Mouse (Mus musculus) stomach, postnatal 0 days (tissue): ENCODE results near the gene Tcstv3. TPM values are rescaled to one million over a fixed set of nuclear protein-coding genes. Genes with fewer than 3 reads are reported as not detected.
"Not testable (repeated sequence)": the region's sequence is repeated elsewhere in the genome, so short reads cannot be mapped to it uniquely, and the experiment has no call there.

Source experiments
- ATAC-seq: fragments of 200-750 bp; cut with Nextera tagmentation; 2 replicates; pipeline ENCODE4 v1.8.0; 2017; ENCODE audit not compliant: low FRiP score, low TSS enrichment
- DNase-seq: peaks from one replicate; pipeline ENCODE4 v3.0.0-alpha.2; 2016; ENCODE audit warnings: low spot score
- H3K27ac ChIP-seq: fragments of 300-500 bp; sonication (generic); replicated peaks from 2 replicates; pipeline ENCODE4 v1.5.1; 2014; ENCODE audit warnings: mild to moderate bottlenecking, control low read depth
- H3K27me3 ChIP-seq: fragments of 300-500 bp; sonication (generic); 2 replicates; pipeline ENCODE4 v1.6.1; 2014; ENCODE audit warnings: low read length; ENCODE audit not compliant: control insufficient read depth, insufficient read depth
- H3K36me3 ChIP-seq: fragments of 300-500 bp; sonication (generic); 2 replicates; pipeline ENCODE4 v1.6.1; 2014; ENCODE audit warnings: low read length, mixed read lengths; ENCODE audit not compliant: control insufficient read depth, insufficient read depth
- H3K4me1 ChIP-seq: fragments of 300-500 bp; sonication (generic); replicated peaks from 2 replicates; pipeline ENCODE4 v1.6.1; 2014; ENCODE audit warnings: antibody characterized with exemption; ENCODE audit not compliant: control insufficient read depth, insufficient read depth
- H3K4me2 ChIP-seq: fragments of 300-500 bp; sonication (generic); replicated peaks from 2 replicates; pipeline ENCODE4 v1.6.1; 2014; ENCODE audit warnings: low read depth, mild to moderate bottlenecking, control low read depth, moderate library complexity
- H3K4me3 ChIP-seq: fragments of 300-500 bp; sonication (generic); 2 replicates; pipeline ENCODE4 v1.5.1; 2014; ENCODE audit warnings: low read depth, low read length, control low read depth
- H3K9ac ChIP-seq: fragments of 300-500 bp; sonication (generic); 2 replicates; pipeline ENCODE4 v1.6.1; 2014; ENCODE audit warnings: mild to moderate bottlenecking, low read length, control low read depth, mixed read lengths
- H3K9me3 ChIP-seq: fragments of 300-500 bp; sonication (generic); 2 replicates; pipeline ENCODE4 v1.6.1; 2016; ENCODE audit warnings: low read length; ENCODE audit not compliant: control insufficient read depth
- CTCF ChIP-seq: IDR thresholded peaks from 2 replicates; pipeline ENCODE4 v1.5.1; 2016; ENCODE audit warnings: antibody characterized with exemption, low read depth, mild to moderate bottlenecking, moderate library complexity
- EP300 ChIP-seq: optimal IDR thresholded peaks from 2 replicates; pipeline ENCODE3; 2016; ENCODE audit warnings: antibody characterized with exemption
- WGBS: fragments of 180-500 bp; shearing (Covaris S2); extraction: QIAGEN DNeasy Blood & Tissue Kit; methylation state at CpG from one replicate; pipeline ENCODE4 v1.1.7; 2014; 5-methylcytosine and 5-hydroxymethylcytosine counted together
- polyA plus RNA-seq: library from polyadenylated mRNA; unstranded; fragments of >200 nt; fragmentation: Nextera tagmentation; extraction: Ambion mirVana; gene quantifications from 2 replicates; pipeline ENCODE4 v1.2.1, GENCODE M21; 2015

Gene Tcstv3
- not detected in 2 replicates for polyA plus RNA-seq

DNA sequence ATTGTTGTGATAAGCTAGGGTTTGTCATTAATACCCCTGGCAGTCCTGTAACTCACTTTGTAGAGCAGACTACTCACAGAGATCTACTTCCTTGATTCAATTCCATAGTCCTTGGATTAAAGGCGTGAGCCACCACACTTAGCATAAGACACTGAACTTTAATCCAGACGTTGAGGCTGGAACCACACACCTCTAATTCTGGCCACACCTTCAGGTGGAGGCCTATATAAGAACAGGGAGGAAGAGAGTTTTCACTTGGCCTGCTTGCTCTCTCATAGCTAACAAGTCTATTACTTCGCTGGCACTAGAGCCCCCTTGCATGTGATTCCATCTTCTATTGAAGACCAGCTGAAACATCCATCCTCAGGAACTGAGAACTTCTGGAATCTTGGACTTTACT is at the start of gene Tcstv3:
Gene Tcstv3, plus strand, starts transcription at position 301 of the 400 bp plus-strand sequence.
- H3K9ac ChIP-seq, H3K36me3 ChIP-seq, ATAC-seq, DNase-seq, H3K9me3 ChIP-seq, H3K4me2 ChIP-seq, H3K4me3 ChIP-seq, H3K27ac ChIP-seq, H3K27me3 ChIP-seq, H3K4me1 ChIP-seq: not testable (repeated sequence)
- 61% methylated on average over 3 of the region's 3 CpGs for WGBS

DNA sequence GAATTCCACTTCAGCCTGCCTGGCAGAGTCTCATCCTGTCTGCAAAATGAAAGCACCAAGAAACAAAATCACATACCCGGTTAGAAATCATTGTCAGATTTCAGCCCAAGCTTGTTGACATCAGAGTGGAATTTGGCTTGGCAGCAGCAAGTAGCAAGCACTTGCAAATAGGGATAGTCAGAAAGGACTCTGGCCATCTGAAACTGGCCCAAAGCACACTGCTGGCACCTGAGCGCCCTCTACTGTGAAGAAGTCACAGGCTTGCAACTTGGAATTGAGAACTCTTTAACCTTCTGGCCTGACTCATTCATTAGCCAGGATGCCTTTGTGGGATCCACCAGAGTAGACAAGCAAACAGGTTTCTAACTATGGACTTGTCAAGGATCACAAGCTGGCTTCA is 38.8 kb upstream of the Tcstv3 start:
- H3K27ac ChIP-seq, ATAC-seq, H3K4me2 ChIP-seq, H3K9ac ChIP-seq, H3K4me3 ChIP-seq, H3K4me1 ChIP-seq, H3K36me3 ChIP-seq, H3K27me3 ChIP-seq, DNase-seq, H3K9me3 ChIP-seq: not testable (repeated sequence)
- WGBS = 31% methylated on average over 1 of the region's 2 CpGs

DNA sequence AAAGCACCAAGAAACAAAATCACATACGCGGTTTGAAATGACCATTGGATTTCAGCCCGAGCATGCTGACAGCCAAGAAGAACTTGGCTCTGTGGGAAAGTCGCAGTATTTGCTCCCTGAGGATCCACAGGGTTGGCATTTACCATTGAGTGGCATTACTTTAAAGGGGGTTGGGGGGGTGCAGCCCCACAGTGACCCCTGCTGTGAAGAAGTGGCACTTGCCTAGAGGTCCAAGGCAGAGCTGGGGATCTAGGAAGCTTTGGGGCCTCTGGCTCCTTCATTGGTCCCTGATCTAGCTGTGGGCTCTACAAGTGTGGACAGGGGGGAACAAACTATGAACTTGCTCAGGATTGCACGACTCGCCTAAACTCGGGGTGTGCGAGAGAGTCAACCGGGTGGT is 37.9 kb upstream of the Tcstv3 start:
- ATAC-seq = no peak
- Histone ChIP-seq H3K36me3 (no peaks in the 10 kb centered on the region), H3K9ac (no peak overlapping the region), H3K4me2 (no peak overlapping the region), H3K4me1 (no peaks in the 10 kb centered on the region), H3K27ac (no peak overlapping the region), H3K4me3 (no peak overlapping the region), H3K27me3 (no peaks in the 10 kb centered on the region), H3K9me3 (no peaks in the 10 kb centered on the region)
- no peak for DNase-seq
- WGBS = 88% methylated on average over 9 of the region's 9 CpGs
- TF ChIP-seq CTCF = no peak
- TF ChIP-seq EP300 = no peak

DNA sequence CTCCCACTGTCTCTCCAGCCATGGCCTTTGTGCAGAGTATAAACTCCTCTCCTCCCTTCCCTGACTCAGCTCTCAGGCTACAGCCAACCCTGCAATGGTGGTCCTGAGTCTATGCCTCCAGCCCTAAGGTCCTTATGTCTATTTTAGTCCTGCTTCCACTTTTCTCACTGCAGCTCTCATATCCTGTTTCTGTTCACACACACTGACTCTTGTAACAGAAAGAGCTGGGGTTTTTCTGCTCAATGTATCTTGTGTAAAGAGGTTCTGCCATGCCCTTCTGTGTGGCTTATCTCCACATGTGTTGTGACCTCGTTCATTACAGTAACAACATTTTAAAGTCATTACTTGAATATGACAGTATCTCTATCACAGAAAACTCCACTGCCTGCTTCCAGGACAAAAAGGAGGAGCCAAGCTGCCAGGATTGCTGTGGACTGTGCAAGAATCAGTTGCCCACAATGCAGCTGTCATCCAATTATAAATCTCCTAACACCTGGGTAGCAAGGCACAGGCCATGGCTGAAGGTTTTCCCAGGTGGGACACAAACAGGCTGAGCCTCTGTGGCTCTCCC is 17.3 kb upstream of the Tcstv3 start:
- no peaks in the 10 kb centered on the region for H3K27me3 ChIP-seq
- H3K4me2 ChIP-seq = no peak overlapping the region
- DNase-seq (no peak), ATAC-seq (no peak)
- 49% methylated on average over 1 of the region's 1 CpGs for WGBS
- H3K4me1 ChIP-seq = no peaks in the 10 kb centered on the region
- H3K9ac ChIP-seq = no peak overlapping the region
- H3K27ac ChIP-seq = no peak overlapping the region
- H3K36me3 ChIP-seq = no peaks in the 10 kb centered on the region
- no peak for TF ChIP-seq CTCF
- no peak for TF ChIP-seq EP300
- no peak overlapping the region for H3K4me3 ChIP-seq
- no peaks in the 10 kb centered on the region for H3K9me3 ChIP-seq

DNA sequence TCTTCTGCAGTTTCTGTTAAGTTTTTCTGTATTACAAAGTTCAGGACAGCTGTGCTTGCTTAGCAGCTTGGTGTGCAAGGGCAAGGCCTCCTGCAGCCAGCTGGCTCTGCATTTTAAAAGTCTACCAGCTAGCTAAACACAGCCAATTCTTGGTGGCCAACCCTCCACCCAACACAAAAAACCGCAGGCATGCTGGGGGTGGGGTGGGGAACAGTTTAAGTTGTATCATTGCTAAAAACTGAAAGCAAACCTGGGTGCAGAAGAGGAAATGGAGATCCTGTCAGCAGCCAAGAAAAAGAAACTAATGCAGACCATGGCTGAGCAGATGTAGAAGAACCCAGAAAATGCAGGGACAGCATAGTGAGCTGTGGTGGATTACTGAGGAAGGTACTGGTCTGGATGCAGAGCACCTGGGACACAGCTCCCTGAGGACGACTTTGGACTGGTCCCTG is 16.7 kb upstream of the Tcstv3 start, which contains the start of gene BC147527:
Gene BC147527, plus strand, starts transcription at position 402 of the 452 bp plus-strand sequence.
- H3K9ac ChIP-seq = no peak within 1 kb of the TSS
- no peak for TF ChIP-seq CTCF
- TF ChIP-seq EP300 = no peak
- no peaks in the 10 kb centered on the region for H3K4me1 ChIP-seq
- H3K36me3 ChIP-seq = no peaks in the 10 kb centered on the region
- no peak within 1 kb of the TSS for H3K4me3 ChIP-seq
- no peak within 1 kb of the TSS for H3K4me2 ChIP-seq
- no peak within 1 kb of the TSS for H3K27ac ChIP-seq
- WGBS = 32% methylated on average over 2 of the region's 2 CpGs
- no peaks in the 10 kb centered on the region for H3K9me3 ChIP-seq
- DNase-seq (no peak), ATAC-seq (no peak)
- H3K27me3 ChIP-seq = no peaks in the 10 kb centered on the region

DNA sequence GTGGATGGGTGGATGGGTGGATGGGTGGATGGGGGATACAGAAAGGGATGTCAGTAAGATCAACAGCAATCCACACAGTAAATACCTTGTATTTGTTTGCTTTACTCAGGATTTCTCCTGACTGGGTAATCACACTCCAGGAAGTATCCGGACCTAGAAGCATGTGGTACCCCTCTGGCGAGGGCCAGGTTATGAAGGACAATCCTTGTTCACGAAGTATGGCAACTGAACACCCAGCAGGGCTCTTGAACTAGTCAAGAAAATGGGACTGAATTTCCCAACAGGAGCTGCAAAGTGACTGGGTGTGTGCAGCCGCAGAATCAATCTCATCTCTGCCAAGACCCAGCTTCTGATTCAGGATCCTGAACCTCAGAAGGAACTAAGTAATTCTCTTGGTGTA is 15.8 kb upstream of the Tcstv3 start:
- Histone ChIP-seq H3K4me1 (no peaks in the 10 kb centered on the region), H3K9ac (no peak overlapping the region), H3K4me2 (no peak overlapping the region), H3K27me3 (no peaks in the 10 kb centered on the region), H3K36me3 (no peaks in the 10 kb centered on the region), H3K27ac (no peak overlapping the region), H3K4me3 (no peak overlapping the region), H3K9me3 (no peaks in the 10 kb centered on the region)
- DNase-seq (no peak), ATAC-seq (no peak)
- 75% methylated on average over 4 of the region's 4 CpGs for WGBS
- TF ChIP-seq CTCF (no peak), EP300 (no peak)
